Mouse (Mus musculus): ENCODE measurements around the gene 4930412O13Rik.
A peak's percentile ranks its signal among the peaks of the same experiment; 100 is the strongest.

The 4930412O13Rik gene

DNA sequence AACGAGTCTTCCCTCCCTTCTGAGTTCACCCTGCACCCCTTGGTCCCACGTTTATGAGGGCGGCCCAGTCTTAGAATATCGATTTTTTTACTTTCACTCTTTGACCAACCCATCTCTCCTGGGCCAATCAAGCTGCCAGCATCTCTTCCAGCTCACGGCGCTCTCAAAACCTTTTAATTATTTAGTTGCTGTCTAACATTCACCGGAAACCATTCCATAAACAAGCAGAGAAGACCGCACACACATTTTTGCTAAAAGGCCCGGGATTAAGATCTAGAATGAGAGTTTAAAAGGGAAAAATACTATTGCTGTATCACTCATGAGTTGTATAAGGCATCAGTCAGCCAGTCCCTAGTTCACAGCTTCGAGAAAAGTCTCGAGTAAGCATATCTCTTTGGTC is 781 bp upstream of the 4930412O13Rik start:
- no peak for DNase-seq (ENCODE audit: low spot score in 2 of 2)

DNA sequence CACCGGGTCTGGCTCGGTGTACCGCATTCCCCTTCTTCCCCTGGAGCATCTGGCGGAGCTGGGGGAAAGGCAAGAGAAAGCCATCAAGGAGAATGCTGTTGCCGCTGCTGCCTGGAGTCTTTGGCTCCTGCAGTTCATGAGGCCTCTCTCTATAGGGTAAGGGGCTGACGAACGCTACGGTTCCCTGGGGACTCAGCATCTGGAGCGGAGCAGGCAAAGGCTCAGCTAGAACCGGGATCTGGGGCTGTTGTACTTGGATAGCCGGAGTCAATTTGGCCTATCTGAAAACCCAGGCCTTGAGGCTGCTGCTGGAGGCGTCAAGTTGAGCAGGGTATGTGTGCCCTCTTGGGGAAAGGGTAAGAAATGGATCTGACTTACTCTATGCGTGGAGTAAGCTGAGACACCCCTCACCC is 565 bp downstream of the 4930412O13Rik start:
- no peak for DNase-seq (ENCODE audit: low spot score in 2 of 2)

DNA sequence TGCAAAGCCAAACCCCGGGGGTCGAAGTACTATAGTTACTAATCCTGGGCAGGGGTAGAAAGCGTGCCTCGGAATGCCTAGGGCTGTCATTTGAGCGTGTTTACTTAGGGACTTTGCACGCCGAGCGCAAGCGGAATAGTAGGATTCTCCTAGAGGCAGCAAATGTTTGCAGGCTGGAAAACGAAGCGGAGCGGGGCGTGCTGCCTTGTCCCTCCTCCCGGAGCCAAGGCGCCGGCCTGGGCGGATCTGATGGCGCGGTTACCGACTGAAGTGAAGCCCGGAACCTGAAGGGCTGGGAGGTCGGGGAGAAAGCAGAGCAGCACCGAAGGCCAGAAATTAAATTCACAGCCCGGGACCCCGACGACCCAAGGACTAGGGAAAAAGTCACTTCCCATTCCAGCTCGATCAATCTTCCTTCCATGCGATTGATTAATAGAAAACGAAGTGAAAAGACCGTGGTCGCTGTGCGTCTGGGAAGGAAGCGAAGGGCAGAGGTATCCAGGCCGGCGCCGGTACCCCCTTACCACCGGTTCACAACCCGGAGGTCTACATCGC is 1.4 kb downstream of the 4930412O13Rik start:
- DNase-seq (ENCODE audit: low spot score in 2 of 2): peak in 1 of 2 experiments; percentile 62

DNA sequence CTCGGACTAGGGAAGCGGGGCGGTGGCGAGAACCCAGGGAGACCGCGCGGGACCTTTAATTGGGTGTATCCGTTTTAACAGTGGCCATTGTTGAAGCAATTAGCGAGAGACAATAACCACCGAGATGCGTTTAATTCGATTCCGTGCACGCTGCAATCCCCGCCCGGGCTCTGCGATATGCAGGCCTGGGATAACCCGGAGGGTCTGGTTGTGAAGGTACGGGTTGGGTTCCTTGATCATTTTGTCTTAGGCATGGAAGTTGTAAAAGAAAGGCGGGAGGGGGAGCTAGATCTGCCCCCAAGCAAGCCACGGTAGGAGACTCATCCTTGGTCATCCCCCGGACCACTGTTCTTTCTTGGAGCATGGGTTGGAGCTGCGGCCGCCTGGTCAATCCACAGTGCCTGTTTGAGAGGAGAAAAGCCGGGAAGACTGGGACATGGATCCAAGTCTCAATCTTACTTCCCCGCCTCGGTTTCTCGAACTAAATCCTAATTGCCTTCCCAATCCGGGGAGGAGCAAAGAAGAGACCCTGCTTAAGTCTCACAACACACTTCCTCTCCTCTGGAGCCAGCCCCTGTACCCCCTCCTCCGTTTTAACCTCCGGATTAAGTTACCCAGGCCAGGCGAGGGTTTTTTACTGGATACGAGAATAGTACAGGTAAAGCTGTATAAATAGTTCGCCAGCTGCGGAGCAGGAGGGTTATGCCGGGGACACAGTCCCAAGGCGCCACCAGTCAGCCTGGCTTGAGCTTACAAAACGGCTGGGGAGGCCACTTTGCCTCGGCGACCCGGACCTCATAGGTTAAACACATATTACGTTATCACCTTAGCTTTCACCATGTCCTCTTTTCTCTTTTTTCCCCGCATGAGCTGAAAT is 2.1 kb downstream of the 4930412O13Rik start:
- DNase-seq (ENCODE audit: low spot score in 2 of 2): no peak

DNA sequence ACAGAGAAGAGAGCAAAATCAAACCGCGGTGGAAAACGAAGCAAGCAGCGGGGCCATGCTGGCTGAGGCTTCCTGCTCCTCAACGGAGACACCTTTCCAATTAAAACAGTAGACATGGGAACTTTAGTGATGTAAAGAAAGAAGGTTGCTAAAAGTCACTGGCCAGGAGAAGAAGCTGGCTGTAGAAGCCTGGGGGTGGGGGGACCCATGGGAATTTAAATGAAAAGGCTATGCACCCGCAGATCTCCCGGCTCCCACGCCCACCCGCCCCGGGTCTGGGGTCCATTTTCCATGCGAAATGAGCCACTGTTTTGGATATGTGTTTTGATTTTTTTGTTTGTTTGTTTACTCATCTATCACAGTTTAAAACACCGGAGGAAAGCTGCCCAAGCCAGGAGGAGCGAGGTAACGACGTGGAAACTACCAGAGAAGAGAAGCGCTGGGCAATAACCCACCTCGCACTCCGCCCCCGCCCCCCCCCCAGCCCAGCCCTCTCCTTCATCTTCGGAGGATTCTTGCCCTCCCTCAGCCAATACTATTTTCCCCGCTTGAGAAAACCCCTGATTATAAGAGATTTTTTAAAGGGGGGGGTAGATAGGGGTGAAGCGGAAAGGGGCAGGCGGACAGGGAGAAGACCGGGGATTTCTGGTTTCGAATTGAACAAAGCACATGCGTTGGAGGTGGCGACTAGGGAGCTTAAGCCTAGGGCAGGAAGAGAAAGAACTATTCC is 2.9 kb downstream of the 4930412O13Rik start:
- DNase-seq (ENCODE audit: low spot score in 2 of 2): no peak

DNA sequence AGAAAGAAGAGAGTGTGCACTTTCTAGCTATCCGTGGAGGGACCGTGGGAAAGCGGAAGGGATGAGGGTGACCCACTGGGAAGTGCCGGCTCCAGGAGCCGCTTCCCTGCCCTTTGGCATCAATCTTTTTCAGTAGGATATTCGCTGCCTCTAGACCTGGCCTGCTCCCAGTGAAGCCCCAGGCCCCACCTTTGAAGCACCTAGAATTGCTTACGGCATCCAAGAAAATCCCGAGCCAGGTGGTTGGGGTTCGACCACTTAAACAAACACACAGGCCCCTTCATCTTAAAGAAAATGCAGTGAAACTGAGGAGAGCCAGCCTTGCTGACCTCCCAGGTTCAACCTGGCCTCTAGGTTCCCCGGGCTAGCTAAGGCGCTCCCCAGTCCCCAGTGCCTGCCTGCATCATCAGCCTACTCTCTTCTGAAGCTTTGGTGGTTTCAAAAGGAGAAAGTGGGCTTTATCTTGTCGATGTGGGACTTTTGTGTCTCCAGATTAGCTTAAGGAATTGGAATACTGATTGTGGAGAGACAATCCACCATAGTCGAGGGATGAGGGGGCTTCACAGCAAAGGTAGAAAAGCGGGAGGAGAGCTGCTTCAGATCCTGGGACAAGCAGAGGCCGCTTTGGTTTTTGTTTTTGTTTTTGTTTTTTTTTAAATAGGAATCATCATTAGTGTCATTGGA is 3.6 kb downstream of the 4930412O13Rik start:
- no peak for DNase-seq (ENCODE audit: low spot score in 2 of 2)

DNA sequence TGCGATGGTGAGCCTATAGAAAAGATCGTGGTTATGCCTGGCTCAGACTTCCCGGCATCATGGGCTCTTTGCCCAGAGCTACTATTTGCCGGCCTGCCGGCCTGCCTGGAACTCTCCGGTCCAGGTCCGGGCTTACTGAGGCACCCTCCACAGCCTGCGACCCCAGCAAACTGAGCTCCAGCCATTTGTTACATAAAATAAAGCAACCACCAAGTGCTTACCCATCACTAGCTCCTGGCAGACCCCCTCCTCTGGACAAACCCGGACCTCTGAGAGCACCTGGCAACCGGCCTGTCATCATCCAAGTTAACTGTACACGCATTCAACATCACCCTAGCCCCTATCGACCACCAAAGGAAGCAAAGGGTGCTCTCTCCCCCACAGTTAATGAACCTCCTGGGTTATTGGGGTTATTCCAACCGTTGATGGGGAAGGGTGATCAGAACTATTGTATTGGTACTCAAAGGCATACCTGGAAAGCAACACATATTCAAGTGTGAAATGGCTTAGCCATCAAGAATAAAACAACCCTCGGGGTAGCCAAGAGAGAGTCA is 4.2 kb downstream of the 4930412O13Rik start:
- DNase-seq (ENCODE audit: low spot score in 2 of 2): no peak

DNA sequence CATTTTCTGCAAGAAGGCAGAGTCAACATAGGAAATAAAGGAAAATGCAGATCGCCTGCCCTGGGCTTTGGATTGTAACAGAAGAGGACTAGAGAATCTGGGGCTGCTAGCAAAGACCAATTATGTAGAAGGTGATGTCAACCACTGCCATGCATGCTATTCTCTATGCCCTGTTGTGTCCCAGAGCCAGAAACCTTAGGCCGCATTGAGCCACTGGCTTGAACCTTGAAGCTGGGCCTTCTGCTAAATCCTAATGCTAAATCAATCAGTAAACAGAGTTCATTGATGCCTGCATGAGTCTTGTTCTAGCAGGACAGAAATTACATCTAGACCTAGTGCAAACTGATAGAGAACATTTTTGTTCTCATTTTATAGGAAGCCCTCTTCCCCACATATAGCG is 5.0 kb downstream of the 4930412O13Rik start:
- DNase-seq (ENCODE audit: low spot score in 2 of 2): no peak

DNA sequence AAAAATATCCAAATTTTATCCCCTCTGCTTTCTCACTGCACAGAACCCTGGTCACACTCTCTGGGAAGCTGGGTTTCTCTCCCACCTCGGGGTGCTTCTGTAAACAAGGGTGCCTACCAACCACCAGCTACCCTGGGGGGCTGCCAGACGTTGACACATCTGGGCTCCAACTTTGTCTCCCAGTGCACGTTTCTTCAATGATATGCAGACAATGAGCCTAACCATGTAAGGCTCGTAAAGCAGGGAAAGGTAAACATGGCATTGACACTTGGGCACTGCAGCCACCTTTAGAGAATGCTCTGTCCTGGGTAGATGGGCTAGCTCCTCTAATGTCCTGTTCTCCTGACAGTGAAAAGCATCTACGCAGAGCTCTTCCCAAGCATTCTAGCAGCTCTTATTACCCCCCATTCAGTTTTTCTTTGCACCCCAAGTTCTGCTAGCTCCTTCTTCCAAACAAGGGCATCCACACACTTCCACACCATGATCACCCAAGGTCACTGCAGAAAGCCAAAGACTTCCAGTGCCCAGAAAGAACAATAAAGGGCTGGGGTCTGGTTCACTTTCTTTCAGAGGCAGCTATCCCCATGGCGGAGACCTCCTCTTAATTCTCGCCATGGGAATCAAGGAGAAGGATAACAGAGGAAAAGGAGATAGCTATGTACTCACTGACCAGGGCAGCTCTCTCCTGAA is 6.0 kb downstream of the 4930412O13Rik start:
- no peak for DNase-seq (ENCODE audit: low spot score in 2 of 2)

DNA sequence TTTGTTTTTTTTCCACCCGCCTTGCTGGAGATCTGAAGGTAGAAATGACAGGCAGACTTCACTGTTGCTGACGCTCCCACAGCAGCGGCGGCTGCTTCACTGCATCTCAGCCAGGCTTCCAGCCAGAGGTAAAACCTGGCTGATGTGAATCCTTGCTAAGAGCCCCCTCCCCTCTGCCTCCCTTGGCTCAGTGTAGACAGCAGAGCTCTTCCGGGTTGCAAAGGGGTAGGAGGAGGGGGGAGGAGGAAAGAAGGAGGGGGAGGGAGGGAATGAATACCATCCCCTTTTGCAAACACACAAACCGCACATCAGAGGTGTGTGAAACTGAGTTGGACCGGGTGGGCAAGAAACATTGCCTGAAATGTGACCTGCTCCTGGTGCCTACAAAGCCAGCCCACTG is 6.6 kb downstream of the 4930412O13Rik start:
- DNase-seq (ENCODE audit: low spot score in 2 of 2): no peak

DNA sequence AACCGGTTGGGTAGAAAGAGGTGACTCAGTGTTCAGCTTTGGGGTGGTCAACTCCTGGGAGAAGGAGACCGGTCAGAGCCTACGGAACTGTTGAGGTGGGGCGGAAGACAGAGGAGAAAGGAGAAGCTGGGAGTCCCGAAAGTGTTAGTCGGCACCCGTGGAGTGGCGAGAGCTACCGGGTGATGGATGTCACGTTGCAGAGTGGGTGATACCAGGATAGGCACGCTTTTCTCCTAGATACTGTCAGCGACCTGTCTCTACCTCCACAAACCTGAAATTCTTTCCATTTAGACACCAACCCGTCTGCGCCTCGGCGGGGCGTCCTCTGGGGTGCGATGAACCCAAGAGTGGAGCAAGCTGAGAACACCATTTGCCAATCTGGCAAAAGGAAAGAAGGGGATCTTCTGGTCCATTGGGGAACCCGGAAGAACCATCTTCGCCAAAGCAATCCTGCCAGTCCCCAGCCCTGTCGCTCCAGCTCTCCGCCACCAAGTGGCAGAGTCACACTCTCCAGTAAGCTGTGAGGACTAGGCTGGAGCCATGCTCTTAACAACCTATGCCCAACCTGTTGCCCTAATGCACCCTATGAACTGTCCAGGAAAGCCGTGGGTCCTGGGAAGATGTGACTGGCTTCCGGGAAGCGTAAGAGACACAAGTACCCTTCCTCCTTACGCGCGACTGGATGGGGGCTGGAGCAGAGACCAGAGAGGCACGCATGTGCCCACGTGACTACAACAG is 8.0 kb downstream of the 4930412O13Rik start, which contains the start of gene 9230102O04Rik:
9230102O04Rik (minus strand) TSS at position 628 of the 738 bp plus-strand sequence.
- DNase-seq (ENCODE audit: low spot score in 2 of 2): peak in 1 of 2 experiments; percentile 62

DNA sequence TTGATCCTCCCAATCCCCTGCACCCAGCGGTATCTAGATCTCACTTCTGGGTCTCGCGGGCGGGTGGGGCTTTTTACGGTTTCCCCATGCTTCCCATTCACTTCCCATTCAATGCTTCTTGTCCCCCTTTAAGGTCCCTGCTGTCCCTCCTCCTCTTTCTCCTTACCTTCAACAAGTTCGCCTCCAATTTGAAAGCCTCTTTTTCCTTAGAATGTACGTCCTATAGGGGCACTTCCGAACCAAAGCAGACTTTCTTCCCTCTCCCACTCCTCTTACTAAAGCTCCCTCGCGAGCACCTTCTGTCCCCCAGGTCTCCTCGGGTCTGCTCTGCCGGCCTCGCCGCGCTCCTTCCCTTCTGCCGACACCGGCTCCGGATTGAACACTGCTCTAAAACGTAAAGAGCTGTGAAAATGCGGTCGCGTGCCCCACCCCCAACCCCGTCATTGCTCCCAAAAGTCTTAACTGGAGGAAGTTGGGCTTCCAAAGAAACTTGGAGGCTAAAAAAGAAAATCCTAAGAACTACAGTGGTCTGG is 8.7 kb downstream of the 4930412O13Rik start, which contains the start of gene Gata3:
Gata3 (minus strand) TSS at position 384 of the 533 bp plus-strand sequence.
- DNase-seq (ENCODE audit: low spot score in 2 of 2): no peak

DNA sequence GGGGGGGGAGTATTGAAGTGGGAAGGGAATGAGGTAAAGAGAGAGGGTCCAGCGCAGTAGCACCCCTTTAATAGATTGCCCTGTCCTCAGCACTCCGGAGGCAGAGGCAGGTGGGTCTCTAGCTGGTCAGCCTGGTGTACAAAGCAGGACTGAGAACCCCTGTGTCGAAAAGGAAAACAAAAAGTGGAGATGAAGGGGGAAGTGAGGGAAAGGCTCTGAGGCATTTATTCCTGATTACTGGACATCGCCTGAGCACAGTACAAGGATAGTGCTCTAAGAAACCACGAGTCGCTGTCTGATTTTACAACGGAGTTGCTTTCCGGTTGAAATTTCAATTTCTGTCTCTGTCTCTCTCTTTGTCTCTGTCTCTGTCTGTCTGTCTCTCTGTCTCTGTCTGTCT is 9.2 kb downstream of the 4930412O13Rik start:
- no peak for DNase-seq (ENCODE audit: low spot score in 2 of 2)

DNA sequence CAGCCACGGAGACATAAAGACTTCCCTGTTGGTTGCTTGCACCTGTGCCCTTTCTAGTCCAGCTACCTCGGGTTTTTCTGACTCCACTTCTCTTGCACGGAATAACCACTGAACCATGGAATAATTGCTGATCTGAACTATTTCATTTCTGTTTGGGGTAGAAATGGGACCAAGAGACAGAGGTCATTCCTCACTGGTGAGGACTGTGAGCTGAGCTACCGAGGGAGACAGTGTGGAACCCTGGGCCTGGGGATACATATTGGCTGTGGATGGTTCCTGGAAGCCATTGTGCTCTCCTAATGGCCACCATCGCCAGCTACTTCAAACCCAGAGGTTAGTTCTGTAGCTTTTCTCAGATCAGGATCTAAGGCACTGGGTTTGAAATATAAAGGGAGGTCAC is 9.9 kb downstream of the 4930412O13Rik start:
- DNase-seq (ENCODE audit: low spot score in 2 of 2): no peak

DNA sequence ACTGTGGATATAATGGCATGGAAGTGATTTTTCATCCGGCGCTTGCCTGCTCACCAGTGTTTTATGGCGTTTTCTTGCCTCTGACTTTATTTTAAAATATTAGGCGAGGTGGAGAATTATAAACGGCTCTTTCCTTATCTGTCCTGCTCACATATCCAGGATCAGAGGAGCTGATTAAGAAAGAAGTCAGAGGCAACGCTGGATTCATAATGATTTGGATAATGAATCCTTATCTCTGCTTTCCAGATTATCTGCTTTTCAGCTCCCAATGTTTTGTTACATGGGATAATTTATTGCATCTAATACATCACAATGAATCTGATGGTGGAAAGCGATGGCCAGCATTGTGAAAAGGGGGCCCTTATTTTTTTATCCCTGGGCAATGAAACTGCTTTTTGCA is 11.5 kb downstream of the 4930412O13Rik start:
- no peak for DNase-seq (ENCODE audit: low spot score in 2 of 2)

DNA sequence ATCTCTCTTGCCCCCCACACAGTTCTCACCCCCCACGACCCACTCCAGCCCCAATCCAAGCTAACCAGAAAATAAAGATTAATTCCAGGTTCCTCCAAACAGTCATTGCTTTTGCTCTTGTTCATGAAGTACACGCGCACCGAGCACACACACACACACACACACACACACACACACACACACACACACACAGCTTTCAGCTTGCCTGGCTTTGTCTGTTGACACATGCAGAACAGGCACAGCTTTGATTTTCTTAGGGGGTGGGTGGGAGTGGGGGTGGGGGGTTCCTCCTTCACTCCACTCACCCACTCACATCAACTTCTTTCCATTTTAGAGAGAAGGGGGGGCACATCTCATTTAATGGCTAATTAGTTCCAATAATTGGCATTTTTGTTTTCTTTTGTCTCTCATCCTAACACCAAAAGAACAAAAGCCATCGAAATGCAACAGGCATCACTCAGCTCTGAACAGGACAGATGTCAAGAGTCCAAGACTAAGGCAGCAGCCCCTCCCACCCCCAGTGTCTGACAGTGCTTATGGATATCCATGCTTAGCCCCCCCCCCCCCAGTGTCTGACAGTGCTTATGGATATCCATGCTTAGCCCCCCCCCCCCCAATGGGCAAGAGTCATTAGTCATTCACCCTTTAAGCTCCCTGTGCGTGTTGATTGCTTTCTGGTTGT is 12.4 kb downstream of the 4930412O13Rik start:
- DNase-seq (ENCODE audit: low spot score in 2 of 2): no peak

DNA sequence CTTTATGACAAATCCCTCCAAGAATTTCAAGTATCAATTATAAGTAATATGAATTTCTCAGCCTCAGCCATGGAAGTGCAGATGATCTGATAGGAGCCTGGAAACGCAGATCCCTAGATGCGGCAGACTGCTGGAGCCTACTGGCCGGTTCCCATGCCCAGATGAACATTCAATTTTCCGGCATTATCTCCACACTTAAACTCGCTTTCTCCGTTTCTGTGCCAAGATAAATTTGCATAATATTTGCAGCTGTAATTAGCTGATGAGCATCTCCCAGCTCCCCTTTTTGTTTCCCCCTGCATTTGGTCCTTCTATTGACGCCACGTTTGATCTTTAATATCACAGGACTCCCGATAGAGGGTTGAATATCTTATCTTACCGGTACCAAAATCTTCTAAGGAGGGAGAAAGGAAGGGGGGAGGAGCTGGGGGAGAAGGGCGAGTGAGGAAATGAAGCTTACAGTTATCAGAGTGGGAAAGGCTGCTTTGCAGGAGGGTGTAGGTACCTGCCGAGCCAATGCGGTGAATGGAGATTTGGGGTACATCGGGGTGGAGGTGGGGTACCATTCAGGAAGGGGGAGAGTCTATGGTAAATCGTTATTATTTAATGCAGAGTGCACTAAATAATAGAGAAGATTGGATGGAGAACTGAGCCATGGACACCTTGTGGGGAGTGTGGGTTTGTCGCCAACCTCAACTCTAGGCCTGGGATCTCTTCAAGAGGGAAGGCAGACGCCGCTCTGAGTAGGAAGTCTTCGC is 14.0 kb downstream of the 4930412O13Rik start:
- no peak for DNase-seq (ENCODE audit: low spot score in 2 of 2)

DNA sequence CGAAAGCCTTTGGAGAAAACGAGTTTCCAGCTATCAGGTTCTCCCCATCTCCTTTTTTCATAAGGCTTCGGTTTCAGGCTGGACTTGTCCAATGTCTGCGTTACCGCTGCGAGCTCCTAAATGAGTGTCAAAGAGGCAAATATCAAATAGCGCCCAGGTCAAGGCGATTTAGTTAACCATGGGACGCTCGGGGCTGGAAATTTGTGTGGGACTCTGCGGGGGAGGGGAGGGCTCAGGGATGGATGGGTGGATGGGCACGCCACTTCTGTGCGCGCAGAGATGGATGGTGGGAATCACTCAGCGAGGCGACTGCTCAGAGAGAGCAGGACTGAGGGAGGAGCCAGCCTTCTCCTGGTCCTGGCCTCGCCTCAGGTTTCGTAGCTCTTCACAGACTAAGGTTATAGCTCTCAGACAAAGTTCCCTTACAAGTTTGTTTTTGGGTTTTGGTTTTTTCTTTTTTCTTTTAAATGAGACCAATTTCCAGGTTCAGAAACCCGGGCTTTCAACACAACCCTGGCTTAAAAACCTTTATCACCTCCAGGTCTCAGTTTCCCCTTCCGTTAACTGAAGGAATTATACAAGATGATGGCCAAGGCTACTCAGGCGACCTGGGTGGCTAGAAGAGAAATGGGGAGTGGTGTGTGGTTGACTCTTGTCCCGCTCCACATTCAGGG is 15.2 kb downstream of the 4930412O13Rik start:
- no peak for DNase-seq (ENCODE audit: low spot score in 2 of 2)
